Mouse (Mus musculus) ovary, adult 2 months (tissue): ENCODE measurements around the gene Heatr4. TPM values are rescaled to one million over a fixed set of nuclear protein-coding genes. Genes with fewer than 3 reads are reported as not detected.

Experiments used
- polyA plus RNA-seq: library from polyadenylated mRNA; depleted of rRNA; stranded (reverse); fragments of >200 nt; gene quantifications from 2 replicates; pipeline ENCODE4 v1.2.3, GENCODE M21; 2012; rRNA removed

Heatr4 gene
- 0.10 and 0.17 TPM in 2 replicates for polyA plus RNA-seq

GRCm38 (mm10) chr12:83984752-83985151 lies at the start of gene Heatr4:
TSS of gene Heatr4 (minus strand) at chr12:83984852.

GRCm38 (mm10) chr12:84009171-84009965 lies 24.7 kb upstream of the Heatr4 start, which contains the start of gene Acot1:
TSS of gene Acot1 (plus strand) at chr12:84009490.

GRCm38 (mm10) chr12:83987583-83988441 lies 3.2 kb upstream of the Heatr4 start, which contains the start of gene Acot2:
TSS of gene Acot2 (plus strand) at chr12:83987861.

GRCm38 (mm10) chr12:83950493-83950839 lies 34.2 kb downstream of the Heatr4 start, which contains the start of gene Riox1:
TSS of gene Riox1 (plus strand) at chr12:83950608.

GRCm38 (mm10) chr12:83921535-83922381 lies 62.9 kb downstream of the Heatr4 start, which contains the start of gene Numb:
TSS of gene Numb (minus strand) at chr12:83921934.

Other genes with a start within 250 kb of the Heatr4 start
- gene Papln, start 221.2 kb downstream of the Heatr4 start, polyA plus RNA-seq = 17.7 and 26.0 TPM in 2 replicates
- 71.9 and 86.5 TPM in 2 replicates for gene Numb, start 62.9 kb downstream of the Heatr4 start, polyA plus RNA-seq
- 30.3 and 43.9 TPM in 2 replicates for gene Riox1, start 34.2 kb downstream of the Heatr4 start, polyA plus RNA-seq
- 29.5 and 34.1 TPM in 2 replicates for gene Acot2, start 3.0 kb upstream of the Heatr4 start, polyA plus RNA-seq
- gene Acot1, start 24.6 kb upstream of the Heatr4 start, polyA plus RNA-seq = 47.4 and 72.4 TPM in 2 replicates
- 0.85 and 1.4 TPM in 2 replicates for gene Acot4, start 53.5 kb upstream of the Heatr4 start, polyA plus RNA-seq
- not detected in 2 replicates for gene Gm49366, start 54.1 kb upstream of the Heatr4 start, polyA plus RNA-seq
- 0.63 TPM in 2 replicates for gene Acot3, start 67.3 kb upstream of the Heatr4 start, polyA plus RNA-seq
- gene Acot5, start 84.5 kb upstream of the Heatr4 start, polyA plus RNA-seq = 0.43 and 1.1 TPM in 2 replicates
- gene Acot6, start 115.8 kb upstream of the Heatr4 start, polyA plus RNA-seq = 6.7 and 8.8 TPM in 2 replicates
- 5.1 and 5.3 TPM in 2 replicates for gene Dnal1, start 129.5 kb upstream of the Heatr4 start, polyA plus RNA-seq
- 0.70 and 0.77 TPM in 2 replicates for gene Pnma1, start 163.6 kb upstream of the Heatr4 start, polyA plus RNA-seq
- gene Elmsan1, start 234.0 kb upstream of the Heatr4 start, polyA plus RNA-seq = 14.0 and 15.7 TPM in 2 replicates